Mouse (Mus musculus): ENCODE measurements around the gene Lhfpl4. TPM values are rescaled to one million over a fixed set of nuclear protein-coding genes. Genes with fewer than 3 reads are reported as not detected.

Lhfpl4 gene
- polyA plus RNA-seq, 2 experiments, result 0.32 to 0.65 TPM

- Histone ChIP-seq H3K36me3 (ENCODE audit: control insufficient read depth, insufficient read depth, low read length) (no peaks in the 10 kb centered on the region), H3K4me1 (ENCODE audit: control insufficient read depth, insufficient read depth, low read length) (no peaks in the 10 kb centered on the region), H3K4me3 (replicated peaks; ENCODE audit: low read length) (no peak overlapping the region), H3K27ac (replicated peaks; ENCODE audit: low read depth, low read length) (no peak overlapping the region), H3K4me2 (replicated peaks; ENCODE audit: low read depth, low read length, severe bottlenecking) (no peak overlapping the region), H3K9me3 (ENCODE audit: control insufficient read depth, low read length) (no peaks in the 10 kb centered on the region), H3K27me3 (ENCODE audit: control insufficient read depth, insufficient read depth, low read length) (no peaks in the 10 kb centered on the region), H3K9ac (ENCODE audit: low read depth, low read length, severe bottlenecking) (no peak overlapping the region)
- ATAC-seq (ENCODE audit: low FRiP score, low read depth), result no peak
- DNase-seq (ENCODE audit: low spot score), result no peak
- TF ChIP-seq POLR2A (IDR thresholded peaks at IDR 0.05; ENCODE audit: borderline replicate concordance, extremely low read depth, insufficient read depth, insufficient read length), result no peak
Observed at GRCm38 (mm10) chr6:113226705-113227104, 31.5 kb upstream of the Lhfpl4 start.

- Histone ChIP-seq H3K36me3 (ENCODE audit: control insufficient read depth, insufficient read depth, low read length) (no peaks in the 10 kb centered on the region), H3K27ac (replicated peaks; ENCODE audit: low read depth, low read length) (no peak overlapping the region), H3K27me3 (ENCODE audit: control insufficient read depth, insufficient read depth, low read length) (no peaks in the 10 kb centered on the region), H3K4me3 (replicated peaks; ENCODE audit: low read length) (no peak overlapping the region), H3K9me3 (ENCODE audit: control insufficient read depth, low read length) (no peaks in the 10 kb centered on the region), H3K4me1 (ENCODE audit: control insufficient read depth, insufficient read depth, low read length) (no peaks in the 10 kb centered on the region), H3K4me2 (replicated peaks; ENCODE audit: low read depth, low read length, severe bottlenecking) (no peak overlapping the region), H3K9ac (ENCODE audit: low read depth, low read length, severe bottlenecking) (no peak overlapping the region)
- TF ChIP-seq POLR2A (IDR thresholded peaks at IDR 0.05; ENCODE audit: borderline replicate concordance, extremely low read depth, insufficient read depth, insufficient read length), result no peak
- ATAC-seq (ENCODE audit: low FRiP score, low read depth) (no peak), DNase-seq (ENCODE audit: low spot score) (no peak)
- WGBS, result 76% methylated on average over 4 of the region's 4 CpGs
Observed at GRCm38 (mm10) chr6:113225798-113226197, 30.6 kb upstream of the Lhfpl4 start.

DNA sequence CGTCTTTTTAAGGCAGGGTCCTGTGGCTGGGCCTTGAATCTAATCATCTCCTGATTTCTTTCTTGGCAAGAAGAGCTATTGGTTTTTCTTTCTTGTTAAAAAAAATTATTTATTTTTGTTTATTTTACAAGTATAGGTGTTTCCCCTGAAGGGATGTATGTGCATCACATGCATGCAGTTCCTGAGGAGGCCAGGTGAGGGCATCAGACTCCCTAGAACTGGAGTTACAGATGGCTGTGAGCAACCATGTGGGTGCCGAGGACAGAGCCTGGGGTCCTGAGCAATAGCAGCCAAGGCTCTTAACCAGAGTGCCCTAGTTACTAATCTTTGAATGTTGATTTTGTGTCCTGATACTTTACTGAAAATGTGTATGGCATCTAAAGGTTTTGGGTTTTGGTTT, 21.1 kb upstream of the Lhfpl4 start:
- WGBS, result 63% methylated on average over 2 of the region's 2 CpGs
- H3K4me1 ChIP-seq (ENCODE audit: control insufficient read depth, insufficient read depth, low read length), result no peaks in the 10 kb centered on the region
- no peak overlapping the region for H3K9ac ChIP-seq (ENCODE audit: low read depth, low read length, severe bottlenecking)
- no peak overlapping the region for H3K27ac ChIP-seq (replicated peaks; ENCODE audit: low read depth, low read length)
- H3K4me2 ChIP-seq (replicated peaks; ENCODE audit: low read depth, low read length, severe bottlenecking), result no peak overlapping the region
- no peaks in the 10 kb centered on the region for H3K27me3 ChIP-seq (ENCODE audit: control insufficient read depth, insufficient read depth, low read length)
- ATAC-seq (ENCODE audit: low FRiP score, low read depth) (no peak), DNase-seq (ENCODE audit: low spot score) (no peak)
- no peak for TF ChIP-seq POLR2A (IDR thresholded peaks at IDR 0.05; ENCODE audit: borderline replicate concordance, extremely low read depth, insufficient read depth, insufficient read length)
- H3K4me3 ChIP-seq (replicated peaks; ENCODE audit: low read length), result no peak overlapping the region
- no peaks in the 10 kb centered on the region for H3K9me3 ChIP-seq (ENCODE audit: control insufficient read depth, low read length)
- no peaks in the 10 kb centered on the region for H3K36me3 ChIP-seq (ENCODE audit: control insufficient read depth, insufficient read depth, low read length)

DNA sequence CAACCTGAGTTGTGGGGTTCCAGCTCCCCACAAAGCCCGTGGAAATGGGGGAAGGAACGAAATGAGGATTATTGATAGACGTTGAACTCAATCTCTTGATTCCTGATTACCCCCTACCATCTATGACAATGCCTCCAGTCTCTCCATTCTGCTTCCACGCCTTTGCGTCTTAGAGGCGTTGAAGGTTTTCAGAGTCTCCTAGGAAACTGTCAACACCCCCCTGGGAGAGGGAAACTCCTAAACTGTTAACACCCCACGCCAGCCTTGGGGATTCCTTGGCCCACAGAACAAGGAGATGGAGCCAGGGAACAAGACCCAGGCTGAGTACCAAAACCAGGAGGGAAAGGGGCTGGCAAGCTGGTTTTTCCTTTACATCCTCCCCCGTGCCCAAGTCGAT, 410 bp upstream of the Lhfpl4 start:
- no peak for ATAC-seq (ENCODE audit: low FRiP score, low read depth)
- H3K27me3 ChIP-seq (ENCODE audit: control insufficient read depth, insufficient read depth, low read length), result peaks cover 26% of the 10 kb centered on the region
- H3K4me3 ChIP-seq (replicated peaks; ENCODE audit: low read length), result peak overlapping the region; percentile 40; the same call in 1 of the 2 replicates
- peaks cover 12% of the 10 kb centered on the region for H3K4me1 ChIP-seq (ENCODE audit: control insufficient read depth, insufficient read depth, low read length)
- DNase-seq (ENCODE audit: low spot score), result no peak
- no peak for TF ChIP-seq POLR2A (IDR thresholded peaks at IDR 0.05; ENCODE audit: borderline replicate concordance, extremely low read depth, insufficient read depth, insufficient read length)
- peak overlapping the region; percentile 64; the same call in 1 of the 2 replicates for H3K4me2 ChIP-seq (replicated peaks; ENCODE audit: low read depth, low read length, severe bottlenecking)
- H3K27ac ChIP-seq (replicated peaks; ENCODE audit: low read depth, low read length), result no peak overlapping the region
- no peak overlapping the region for H3K9ac ChIP-seq (ENCODE audit: low read depth, low read length, severe bottlenecking)
- 16% methylated on average over 9 of the region's 9 CpGs for WGBS
- H3K36me3 ChIP-seq (ENCODE audit: control insufficient read depth, insufficient read depth, low read length), result no peaks in the 10 kb centered on the region
- no peaks in the 10 kb centered on the region for H3K9me3 ChIP-seq (ENCODE audit: control insufficient read depth, low read length)

DNA sequence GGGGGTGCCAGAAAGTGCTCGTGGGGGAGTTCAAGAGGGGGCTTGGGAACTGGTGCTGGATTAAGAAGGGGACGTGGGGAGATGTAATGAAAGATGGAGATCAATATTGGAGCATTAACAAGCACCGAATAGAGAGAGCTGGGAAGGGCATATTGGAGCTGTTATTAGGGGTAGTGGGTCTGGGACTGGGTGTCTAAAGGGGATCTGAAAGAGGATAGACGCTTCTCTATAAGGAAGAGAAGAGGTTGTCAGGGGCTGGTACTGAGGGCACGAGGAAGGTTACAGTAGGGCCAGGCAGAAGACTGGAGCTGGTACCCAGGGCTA, 705 bp downstream of the Lhfpl4 start:
- ATAC-seq (ENCODE audit: low FRiP score, low read depth), result no peak
- TF ChIP-seq POLR2A (IDR thresholded peaks at IDR 0.05; ENCODE audit: borderline replicate concordance, extremely low read depth, insufficient read depth, insufficient read length), result no peak
- DNase-seq (ENCODE audit: low spot score), result no peak
- Histone ChIP-seq H3K4me3 (replicated peaks; ENCODE audit: low read length) (peak overlapping the region; percentile 40), H3K27ac (replicated peaks; ENCODE audit: low read depth, low read length) (no peak overlapping the region), H3K4me1 (ENCODE audit: control insufficient read depth, insufficient read depth, low read length) (peaks cover 12% of the 10 kb centered on the region), H3K9me3 (ENCODE audit: control insufficient read depth, low read length) (no peaks in the 10 kb centered on the region), H3K36me3 (ENCODE audit: control insufficient read depth, insufficient read depth, low read length) (no peaks in the 10 kb centered on the region), H3K27me3 (ENCODE audit: control insufficient read depth, insufficient read depth, low read length) (peaks cover 26% of the 10 kb centered on the region), H3K9ac (ENCODE audit: low read depth, low read length, severe bottlenecking) (0 out of 2 replicates have a peak overlapping the region, but pooled peaks have one; percentile 12), H3K4me2 (replicated peaks; ENCODE audit: low read depth, low read length, severe bottlenecking) (peak overlapping the region; percentile 64)
- WGBS, result 6% methylated on average over 5 of the region's 5 CpGs

All from limb, embryonic 14.5 days (tissue).